7 mouse cellular contexts compared by ENCODE assay signal in genomic region chr15:103333738-103334137, GRCm38 (mm10). TPM values are rescaled to one million over a fixed set of nuclear protein-coding genes. Genes with fewer than 3 reads are reported as not detected.
DNase-seq lines count a peak whose midpoint lies in the region; ATAC-seq and TF ChIP-seq lines count a peak whose summit lies in the region.

No protein-coding gene starts in this region.

- no peak overlapping the region for H3K9ac ChIP-seq in forebrain, embryonic 12.5 days
- H3K9ac ChIP-seq in liver, postnatal 0 days (replicated peaks): peak overlapping the region; percentile 37

- no peaks in the 10 kb centered on the region for H3K4me1 ChIP-seq in lung, adult 2 months (ENCODE audit: control insufficient read depth, insufficient read depth, low read length)
- peaks cover 50% of the 10 kb centered on the region for H3K4me1 ChIP-seq in forebrain, embryonic 12.5 days
- peaks cover 16% of the 10 kb centered on the region for H3K4me1 ChIP-seq in liver, postnatal 0 days (ENCODE audit: insufficient read depth)

- no peak overlapping the region for H3K27ac ChIP-seq in forebrain, embryonic 12.5 days
- peak overlapping the region; percentile 65 for H3K27ac ChIP-seq in liver, postnatal 0 days (ENCODE audit: low read depth)

- peak; percentile 56 for DNase-seq in lung, postnatal 25 days (ENCODE audit: low spot score)
- DNase-seq in lung, adult 2 months: no peak
- DNase-seq in liver, postnatal 0 days: peak; percentile 38
- peak; percentile 87 for DNase-seq in splenic B cell, adult 2 months (ENCODE audit: low read depth, low spot score)
- DNase-seq in cerebellum, adult 9-11 months: no peak

- peak; percentile 18 for ATAC-seq in forebrain, embryonic 12.5 days (ENCODE audit: low FRiP score)
- ATAC-seq in liver, postnatal 0 days: peak; percentile 58
- no peak for ATAC-seq in erythroid progenitor cell, adult 5-6 weeks (replicated peaks; ENCODE audit: low FRiP score, poor library complexity, severe bottlenecking)

- H3K27me3 ChIP-seq in forebrain, embryonic 12.5 days: peaks cover 36% of the 10 kb centered on the region
- 0 out of 2 replicates have a peak, but pooled peaks cover 4% of the 10 kb centered on the region for H3K27me3 ChIP-seq in liver, postnatal 0 days (ENCODE audit: insufficient read depth, low read length)
- H3K27me3 ChIP-seq in splenic B cell, adult 2 months (ENCODE audit: control insufficient read depth, insufficient read depth, low read length, poor library complexity, severe bottlenecking): no peaks in the 10 kb centered on the region

- TF ChIP-seq EP300 in liver, postnatal 0 days (IDR thresholded peaks at IDR 0.05; ENCODE audit: low read depth): no peak

- no peak for TF ChIP-seq CTCF in lung, adult 2 months (IDR thresholded peaks at IDR 0.05; ENCODE audit: insufficient read depth, low read length)
- no peak for TF ChIP-seq CTCF in liver, postnatal 0 days (IDR thresholded peaks at IDR 0.05; ENCODE audit: low read depth)

- 74% methylated on average over 5 of the region's 5 CpGs for WGBS in lung, adult 2 months
- WGBS in forebrain, embryonic 12.5 days: 45% methylated on average over 5 of the region's 5 CpGs
- 42% methylated on average over 5 of the region's 5 CpGs for WGBS in liver, postnatal 0 days (ENCODE audit: insufficient replicate concordance)

- no peaks in the 10 kb centered on the region for H3K36me3 ChIP-seq in forebrain, embryonic 12.5 days (replicated peaks)
- H3K36me3 ChIP-seq in liver, postnatal 0 days (replicated peaks; ENCODE audit: insufficient read depth, low read length): no peaks in the 10 kb centered on the region
- no peaks in the 10 kb centered on the region for H3K36me3 ChIP-seq in splenic B cell, adult 2 months (ENCODE audit: control insufficient read depth, insufficient read depth, low read length, poor library complexity, severe bottlenecking)

- H3K4me3 ChIP-seq in lung, adult 2 months (replicated peaks; ENCODE audit: extremely low read depth, low read depth, low read length): no peak overlapping the region
- H3K4me3 ChIP-seq in forebrain, embryonic 12.5 days (replicated peaks): no peak overlapping the region
- peak overlapping the region; percentile 19; the same call in 1 of the 2 replicates for H3K4me3 ChIP-seq in liver, postnatal 0 days (ENCODE audit: low read depth, low read length)

- no peaks in the 10 kb centered on the region for H3K9me3 ChIP-seq in forebrain, embryonic 12.5 days
- H3K9me3 ChIP-seq in liver, postnatal 0 days (ENCODE audit: low read length): no peaks in the 10 kb centered on the region

- H3K4me2 ChIP-seq in forebrain, embryonic 12.5 days: 0 out of 2 replicates have a peak overlapping the region, but pooled peaks have one; percentile 8
- H3K4me2 ChIP-seq in liver, postnatal 0 days (ENCODE audit: low read depth, low read length): peak overlapping the region; percentile 62

- no peak for TF ChIP-seq POLR2A in lung, adult 2 months (IDR thresholded peaks at IDR 0.05; ENCODE audit: borderline replicate concordance, extremely low read depth, low read depth, low read length)

RNA-seq across cellular contexts. Expression of gene Zfp385a, which starts 6.2 kb away (rescaled TPM):
- 9.9 and 11.7 TPM in 2 replicates for polyA plus RNA-seq in lung, adult 2 months (2012; rRNA removed)
- 16.1 and 16.8 TPM in 2 replicates for polyA plus RNA-seq in forebrain, embryonic 12.5 days (2016; fragmentation: Nextera tagmentation; extraction: Ambion mirVana)
- polyA plus RNA-seq in liver, postnatal 0 days (2015; fragmentation: Nextera tagmentation; extraction: Ambion mirVana): 10.1 TPM in 2 replicates
- 4.2 and 6.5 TPM in 2 replicates for total RNA-seq in erythroid progenitor cell, adult 5-6 weeks (2015; ENCODE audit: low replicate concordance)
- total RNA-seq in erythroid progenitor cell, adult 5-6 weeks (2017; ENCODE audit: low replicate concordance): 0.30 and 0.77 TPM in 2 replicates

RNA-seq across cellular contexts. Expression of gene Gpr84, which starts 23.3 kb away (rescaled TPM):
- polyA plus RNA-seq in lung, adult 2 months (2012; rRNA removed): 0.08 and 0.22 TPM in 2 replicates
- 0.10 and 0.37 TPM in 2 replicates for polyA plus RNA-seq in forebrain, embryonic 12.5 days (2016; fragmentation: Nextera tagmentation; extraction: Ambion mirVana)
- 1.1 and 1.8 TPM in 2 replicates for polyA plus RNA-seq in liver, postnatal 0 days (2015; fragmentation: Nextera tagmentation; extraction: Ambion mirVana)
- 0.72 TPM in 1 of 2 replicates, not detected in the other for total RNA-seq in erythroid progenitor cell, adult 5-6 weeks (2015; ENCODE audit: low replicate concordance)
- total RNA-seq in erythroid progenitor cell, adult 5-6 weeks (2017; ENCODE audit: low replicate concordance): 3.9 TPM in 1 of 2 replicates, not detected in the other

RNA-seq across cellular contexts. Expression of gene Itga5, which starts 32.8 kb away (rescaled TPM):
- polyA plus RNA-seq in lung, adult 2 months (2012; rRNA removed): 34.3 and 35.9 TPM in 2 replicates
- polyA plus RNA-seq in forebrain, embryonic 12.5 days (2016; fragmentation: Nextera tagmentation; extraction: Ambion mirVana): 16.8 and 17.3 TPM in 2 replicates
- polyA plus RNA-seq in liver, postnatal 0 days (2015; fragmentation: Nextera tagmentation; extraction: Ambion mirVana): 15.6 and 16.0 TPM in 2 replicates
- total RNA-seq in erythroid progenitor cell, adult 5-6 weeks (2015; ENCODE audit: low replicate concordance): 2.2 and 5.0 TPM in 2 replicates
- total RNA-seq in erythroid progenitor cell, adult 5-6 weeks (2017; ENCODE audit: low replicate concordance): 0.15 and 0.39 TPM in 2 replicates

Comparison
In these comparisons a context has a peak if more than half of its experiments do, and no peak if none do; other contexts are left out.
1. DNase-seq: peak in lung, postnatal 25 days (single experiment), liver, postnatal 0 days (single experiment) and splenic B cell, adult 2 months (single experiment); none in lung, adult 2 months (single experiment) and cerebellum, adult 9-11 months (single experiment).